In genomic region chr5:124036341-124036740, GRCm38 (mm10) we compare ENCODE assay signal across 14 mouse cellular contexts. TPM values are rescaled to one million over a fixed set of nuclear protein-coding genes. Genes with fewer than 3 reads are reported as not detected.
DNase-seq lines count a peak whose midpoint lies in the region; ATAC-seq and TF ChIP-seq lines count a peak whose summit lies in the region.
"Had no signal": no experiment of that assay in that cellular context is flagged by ENCODE, and none has a peak within 500 bp of the region (broad histone marks: within the 10 kb centered on the region; RNA-seq: fewer than 3 reads in every experiment).

No protein-coding gene starts in this region.

- no peaks in the 10 kb centered on the region for H3K27me3 ChIP-seq in hindbrain, embryonic 11.5 days (ENCODE audit: control insufficient read depth, insufficient read depth, low read length)
- no peaks in the 10 kb centered on the region for H3K27me3 ChIP-seq in hindbrain, postnatal 0 days (ENCODE audit: insufficient read depth, low read length)
- no peaks in the 10 kb centered on the region for H3K27me3 ChIP-seq in forebrain, embryonic 14.5 days (replicated peaks; ENCODE audit: control insufficient read depth, insufficient read depth, low read length)
- H3K27me3 ChIP-seq: stomach, embryonic 15.5 days had no signal

- WGBS in hindbrain, embryonic 11.5 days: 27% methylated on average over 6 of the region's 6 CpGs
- WGBS in hindbrain, postnatal 0 days: 34% methylated on average over 6 of the region's 6 CpGs
- WGBS in forebrain, embryonic 14.5 days: 35% methylated on average over 6 of the region's 6 CpGs

- no peak overlapping the region for H3K4me3 ChIP-seq in hindbrain, embryonic 11.5 days (ENCODE audit: low read depth, low read length)
- H3K4me3 ChIP-seq in hindbrain, postnatal 0 days (ENCODE audit: low read length): no peak overlapping the region
- H3K4me3 ChIP-seq in forebrain, embryonic 14.5 days (ENCODE audit: low read depth, low read length): no peak overlapping the region
- H3K4me3 ChIP-seq: limb, embryonic 10.5 days; stomach, embryonic 15.5 days had no signal

- H3K36me3 ChIP-seq in hindbrain, embryonic 11.5 days (ENCODE audit: control insufficient read depth, insufficient read depth, low read length): no peaks in the 10 kb centered on the region
- no peaks in the 10 kb centered on the region for H3K36me3 ChIP-seq in hindbrain, postnatal 0 days (ENCODE audit: insufficient read depth, low read length)
- H3K36me3 ChIP-seq in forebrain, embryonic 14.5 days (ENCODE audit: control insufficient read depth, insufficient read depth, low read length): no peaks in the 10 kb centered on the region
- H3K36me3 ChIP-seq: limb, embryonic 10.5 days; stomach, embryonic 15.5 days had no signal

- no peak overlapping the region for H3K4me2 ChIP-seq in hindbrain, embryonic 11.5 days (replicated peaks; ENCODE audit: low read depth, low read length)
- H3K4me2 ChIP-seq in hindbrain, postnatal 0 days (ENCODE audit: low read depth, low read length): no peak overlapping the region
- no peak overlapping the region for H3K4me2 ChIP-seq in forebrain, embryonic 14.5 days (ENCODE audit: low read length)
- H3K4me2 ChIP-seq: stomach, embryonic 15.5 days had no signal

- DNase-seq in hindbrain, embryonic 11.5 days (ENCODE audit: low spot score): no peak
- DNase-seq in hindbrain, postnatal 0 days (ENCODE audit: low spot score): no peak
- peak; percentile 80 for DNase-seq in CD4-positive helper T cell, adult 2 months (ENCODE audit: low read depth, low spot score)
- DNase-seq in CD4-positive, CD25-positive, alpha-beta regulatory T cell, adult 2 months (ENCODE audit: low read depth, low spot score): peak; percentile 75
- peak; percentile 44 for DNase-seq in forebrain, embryonic 14.5 days (ENCODE audit: low spot score)
- no peak for DNase-seq in frontal cortex, postnatal 10 days (ENCODE audit: low spot score in 2 of 2)
- no peak for DNase-seq in neural tube, embryonic 10.5 days (ENCODE audit: extremely low spot score, low spot score)
- DNase-seq: cerebellum, postnatal 36 days; kidney, adult 18-20 months; kidney, postnatal 25 days; liver, postnatal 0 days had no signal

- H3K9me3 ChIP-seq in hindbrain, embryonic 11.5 days (ENCODE audit: control insufficient read depth, low read length): no peaks in the 10 kb centered on the region
- H3K9me3 ChIP-seq in hindbrain, postnatal 0 days (ENCODE audit: low read length): no peaks in the 10 kb centered on the region
- no peaks in the 10 kb centered on the region for H3K9me3 ChIP-seq in forebrain, embryonic 14.5 days (replicated peaks; ENCODE audit: control insufficient read depth, low read length)
- H3K9me3 ChIP-seq: limb, embryonic 10.5 days; stomach, embryonic 15.5 days had no signal

- peak; percentile 28; the same call in 1 of the 2 replicates for ATAC-seq in hindbrain, embryonic 11.5 days (ENCODE audit: low FRiP score)
- no peak for ATAC-seq in hindbrain, postnatal 0 days
- no peak for ATAC-seq in forebrain, embryonic 14.5 days
- ATAC-seq: liver, postnatal 0 days had no signal

- no peak for TF ChIP-seq CTCF in hindbrain, postnatal 0 days (IDR thresholded peaks at IDR 0.05; ENCODE audit: low read depth)

- no peaks in the 10 kb centered on the region; the same call in 1 of the 2 replicates for H3K4me1 ChIP-seq in hindbrain, embryonic 11.5 days (replicated peaks; ENCODE audit: control insufficient read depth, insufficient read depth, low read length)
- H3K4me1 ChIP-seq in hindbrain, postnatal 0 days (ENCODE audit: insufficient read depth, low read length): no peaks in the 10 kb centered on the region
- peaks cover 2% of the 10 kb centered on the region; the same call in 1 of the 2 replicates for H3K4me1 ChIP-seq in forebrain, embryonic 14.5 days (ENCODE audit: control insufficient read depth, insufficient read depth, low read length)

- no peak overlapping the region for H3K9ac ChIP-seq in hindbrain, embryonic 11.5 days (ENCODE audit: low read depth, low read length)
- no peak overlapping the region for H3K9ac ChIP-seq in hindbrain, postnatal 0 days (replicated peaks; ENCODE audit: low read length)
- H3K9ac ChIP-seq in forebrain, embryonic 14.5 days (ENCODE audit: low read length): no peak overlapping the region
- H3K9ac ChIP-seq: liver, postnatal 0 days; stomach, embryonic 15.5 days had no signal

- peak overlapping the region; percentile 75; the same call in 1 of the 2 replicates for H3K27ac ChIP-seq in hindbrain, embryonic 11.5 days (ENCODE audit: low read depth, low read length)
- H3K27ac ChIP-seq in hindbrain, postnatal 0 days: no peak overlapping the region; the same call in 1 of the 2 replicates
- H3K27ac ChIP-seq in forebrain, embryonic 14.5 days (ENCODE audit: low read depth, low read length): no peak overlapping the region
- H3K27ac ChIP-seq: limb, embryonic 10.5 days; macrophage; stomach, embryonic 15.5 days had no signal

RNA-seq across cellular contexts. Expression of gene Vps37b, which starts 4.3 kb away (rescaled TPM):
- polyA plus RNA-seq in hindbrain, embryonic 11.5 days (2014; fragmentation: Nextera tagmentation; extraction: Ambion mirVana): 38.3 and 48.8 TPM in 2 replicates
- total RNA-seq in hindbrain, postnatal 0 days (2014; rRNA removed): 104 and 110 TPM in 2 replicates
- 94.0 and 95.1 TPM in 2 replicates for polyA plus RNA-seq in hindbrain, postnatal 0 days (2015; fragmentation: Nextera tagmentation; extraction: Ambion mirVana)
- polyA plus RNA-seq in forebrain, embryonic 14.5 days (2014; fragmentation: Nextera tagmentation; extraction: Ambion mirVana): 70.5 and 86.6 TPM in 2 replicates

RNA-seq across cellular contexts. Expression of gene Abcb9, which starts 59.3 kb away (rescaled TPM):
- polyA plus RNA-seq in hindbrain, embryonic 11.5 days (2014; fragmentation: Nextera tagmentation; extraction: Ambion mirVana): 0.71 and 0.76 TPM in 2 replicates
- total RNA-seq in hindbrain, postnatal 0 days (2014; rRNA removed): 69.3 and 71.2 TPM in 2 replicates
- 30.8 and 34.5 TPM in 2 replicates for polyA plus RNA-seq in hindbrain, postnatal 0 days (2015; fragmentation: Nextera tagmentation; extraction: Ambion mirVana)
- polyA plus RNA-seq in forebrain, embryonic 14.5 days (2014; fragmentation: Nextera tagmentation; extraction: Ambion mirVana): 6.8 and 7.9 TPM in 2 replicates

Comparison
In these comparisons a context has a peak if more than half of its experiments do, and no peak if none do; other contexts are left out.
1. DNase-seq: peak in CD4-positive helper T cell, adult 2 months (single experiment), CD4-positive, CD25-positive, alpha-beta regulatory T cell, adult 2 months (single experiment) and forebrain, embryonic 14.5 days (single experiment); none in hindbrain, embryonic 11.5 days (single experiment), hindbrain, postnatal 0 days (single experiment), frontal cortex, postnatal 10 days (0 of 2) and neural tube, embryonic 10.5 days (single experiment).